Mouse (Mus musculus) testis, adult 2 months (tissue): ENCODE results near the gene Xxylt1.

ENCODE experiments used
- CTCF ChIP-seq: fragments of 200-500 bp; IDR thresholded peaks from 2 replicates; pipeline ENCODE4 v1.5.1; 2012; ENCODE audit warnings: low read depth, mild to moderate bottlenecking, inconsistent platforms, low read length, moderate library complexity; ENCODE audit not compliant: control insufficient read depth, insufficient read depth, insufficient replicate concordance
- POLR2A ChIP-seq: fragments of 200-500 bp; IDR thresholded peaks from 2 replicates; pipeline ENCODE4 v1.6.1; 2012; ENCODE audit warnings: low read depth, mild to moderate bottlenecking, inconsistent platforms, low read length, moderate library complexity; ENCODE audit not compliant: control insufficient read depth

GRCm38 (mm10) chr16:31004321-31004682 lies 76.9 kb downstream of the Xxylt1 start:
- TF ChIP-seq CTCF (no peak), POLR2A (no peak)
